Mouse (Mus musculus) lung, adult 18-20 months (tissue): ENCODE data around the gene Tulp1.

Source experiments
- DNase-seq, 2 experiments: peaks; one replicate each; pipeline ENCODE4 v3.0.0; 2022; ENCODE audit warnings: mixed read lengths in 2 of 2

Tulp1 gene

DNA sequence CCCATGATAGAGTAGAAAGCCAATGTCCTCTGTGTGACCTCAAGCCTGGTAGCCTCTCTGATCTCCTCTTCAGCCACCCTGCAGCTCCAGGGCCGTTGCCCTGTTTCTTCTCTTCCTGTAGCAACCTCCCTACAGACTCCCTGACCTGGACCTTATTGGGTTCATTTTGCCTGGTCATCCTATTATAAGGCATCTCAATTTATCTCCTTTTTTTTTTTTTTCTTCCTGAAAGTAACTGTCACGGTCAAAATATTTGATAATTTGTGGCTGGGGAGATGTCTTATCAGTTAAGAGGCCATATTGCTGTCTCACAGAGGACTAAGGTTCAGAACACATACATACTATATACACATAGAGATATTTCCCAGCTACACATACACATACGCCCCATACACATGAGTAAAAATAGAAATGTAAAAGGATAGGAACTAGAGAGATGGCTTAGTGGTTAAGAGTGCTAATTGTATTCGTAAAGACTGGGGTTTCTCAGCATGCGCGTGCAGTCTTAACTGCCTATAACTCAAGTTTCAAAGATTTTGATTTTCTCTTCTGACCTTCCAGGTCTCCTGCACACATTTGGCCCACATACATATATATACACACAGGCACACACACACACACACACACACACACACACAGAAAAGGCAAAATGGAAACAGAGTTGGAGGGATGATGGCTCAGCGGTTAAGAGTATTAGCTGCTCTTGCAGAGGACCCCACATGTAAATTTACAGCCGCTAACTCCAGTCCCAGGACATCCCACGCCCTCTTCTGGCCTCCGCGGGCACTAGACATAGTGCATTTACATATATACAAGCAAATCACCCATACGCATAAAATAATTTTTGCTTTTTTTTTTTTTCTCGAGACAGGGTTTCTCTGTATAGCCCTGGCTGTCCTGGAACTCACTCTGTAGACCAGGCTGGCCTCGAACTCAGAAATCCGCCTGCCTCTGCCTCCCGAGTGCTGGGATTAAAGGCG, 52.5 kb downstream of the Tulp1 start:
- DNase-seq: peak in 1 of 2 experiments; percentile 37

DNA sequence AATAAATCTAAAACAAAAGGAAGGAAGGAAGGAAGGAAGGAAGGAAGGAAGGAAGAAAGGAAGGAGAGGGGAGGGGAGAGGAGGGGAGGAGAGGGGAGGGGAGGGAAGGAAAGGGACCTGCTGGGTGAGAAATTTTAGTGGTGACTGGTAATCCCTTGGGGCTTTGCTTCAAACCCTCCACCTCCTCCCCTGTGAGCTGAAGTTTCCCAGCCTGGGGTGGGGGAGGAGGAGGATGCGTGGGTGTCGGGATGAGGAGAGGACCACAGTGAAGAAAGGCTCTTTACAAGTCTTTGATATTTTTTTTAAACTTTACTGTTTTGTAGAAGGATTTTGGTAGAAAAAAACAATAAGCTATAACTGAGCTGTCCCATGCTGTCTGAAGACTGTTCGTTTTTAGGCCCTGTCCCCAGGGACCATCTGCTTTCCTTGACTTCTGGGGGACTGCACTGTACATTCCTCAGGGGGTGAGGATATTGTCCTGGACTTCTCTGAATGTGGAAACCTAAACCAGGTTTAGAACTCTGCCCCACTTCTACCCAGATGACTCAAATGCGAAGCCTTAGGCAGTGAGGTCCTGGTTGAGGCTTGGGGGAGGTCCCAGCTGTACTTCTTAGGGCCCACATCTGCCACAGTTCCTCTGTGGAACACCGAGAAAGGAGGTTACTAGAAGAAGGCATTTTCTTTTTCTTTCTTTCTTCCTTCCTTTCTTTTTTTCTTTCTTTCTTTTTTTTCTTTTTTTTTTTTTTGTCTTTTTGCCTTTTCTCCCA, 53.5 kb downstream of the Tulp1 start:
- no peak for DNase-seq

DNA sequence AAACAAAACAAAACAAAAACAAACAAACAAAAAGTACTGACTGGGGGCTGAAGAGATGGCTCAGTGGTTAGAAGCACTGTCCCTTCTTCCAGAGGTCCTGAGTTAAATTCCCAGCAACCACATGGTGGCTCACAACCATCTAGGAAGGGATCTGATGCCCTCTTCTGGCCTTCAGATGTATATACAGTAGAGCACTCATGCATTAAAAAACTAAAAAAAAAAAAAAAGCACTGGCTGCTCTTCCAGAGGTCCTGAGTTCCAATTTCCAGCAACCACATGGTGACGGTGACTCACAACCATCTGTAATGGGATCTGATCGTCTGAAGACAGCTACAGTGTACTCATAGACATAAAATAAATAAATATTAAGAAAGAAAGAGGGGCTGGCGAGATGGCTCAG, 54.2 kb downstream of the Tulp1 start:
- no peak for DNase-seq

DNA sequence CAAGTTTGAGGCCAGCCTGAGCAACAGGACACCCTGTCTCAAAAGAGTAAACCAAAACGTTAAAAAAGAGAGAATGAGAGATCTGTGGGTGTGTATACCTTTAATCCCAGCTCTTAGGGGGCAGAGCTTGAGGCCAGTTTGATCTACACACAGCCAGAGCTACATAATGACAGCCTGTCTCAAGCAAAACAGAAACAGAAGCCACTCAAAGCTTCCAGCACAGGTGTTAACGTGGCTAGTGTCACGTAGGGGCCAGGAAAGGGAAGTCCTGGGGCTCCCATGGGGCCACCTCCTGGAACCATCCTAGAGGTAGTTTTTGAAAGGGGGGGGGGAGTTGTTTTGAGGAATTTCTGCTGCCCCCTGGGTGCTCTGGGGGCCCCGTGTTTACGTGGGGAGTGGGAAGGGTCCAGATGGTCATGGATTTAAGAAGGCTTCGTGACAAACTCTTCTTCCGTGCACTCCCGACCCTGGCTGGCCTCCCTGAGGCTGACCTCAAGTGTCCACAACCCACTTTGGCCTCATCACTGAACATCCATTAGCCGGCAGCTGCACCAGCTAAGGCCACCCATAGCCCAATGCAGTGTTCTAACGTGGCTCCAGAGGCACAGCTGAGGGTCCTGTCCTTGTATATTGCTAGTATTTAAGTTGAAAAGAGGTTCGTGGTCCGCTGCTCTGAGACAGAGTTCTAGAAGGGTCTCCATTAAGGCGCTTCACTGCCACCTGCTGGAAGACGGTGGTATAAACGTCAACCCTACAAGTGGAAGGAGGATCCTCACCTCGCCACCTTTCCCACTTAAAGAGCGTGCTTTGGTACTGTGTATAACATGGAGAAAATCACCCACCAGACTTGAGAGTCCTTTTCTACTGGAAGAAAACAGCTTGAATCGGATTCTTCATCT, 56.5 kb downstream of the Tulp1 start:
- DNase-seq: peak; percentile 86 to 90

DNA sequence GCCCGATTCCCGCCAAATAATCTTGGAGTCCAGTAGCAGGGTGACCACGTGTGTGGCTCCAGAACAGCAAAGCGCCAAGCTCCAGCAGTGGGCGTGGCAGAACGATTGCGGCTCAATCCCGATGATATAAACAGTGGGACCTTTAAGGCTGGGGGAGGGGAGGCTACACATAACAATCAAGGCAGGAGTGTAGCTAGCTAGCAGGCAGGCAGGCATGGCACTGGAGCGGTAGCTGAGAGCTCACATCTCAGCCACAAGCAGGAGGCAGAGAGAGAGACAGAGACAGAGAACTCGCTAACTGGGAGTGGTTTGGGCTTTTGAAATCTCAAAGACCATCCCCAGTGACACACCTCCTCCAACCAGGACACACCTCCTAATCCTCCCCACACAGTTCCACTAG, 59.9 kb downstream of the Tulp1 start:
- DNase-seq: no peak
